Mouse (Mus musculus) bone marrow, adult 2 months (tissue): ENCODE measurements at regions not wholly inside any gene's neighbourhood (a gene's known extent, or its start where the extent isn't known, plus 50 kb on each side); places are given as distances from the start of the nearest gene placed in this dataset.

Experiments
- H3K27ac ChIP-seq: fragments of 200-500 bp; 2 replicates; pipeline ENCODE4 v1.5.1; 2012; ENCODE audit warnings: low read depth, mild to moderate bottlenecking, control low read depth, inconsistent platforms, low read length; ENCODE audit not compliant: control insufficient read depth, poor library complexity, insufficient read depth
- H3K4me1 ChIP-seq: fragments of 200-500 bp; 2 replicates; pipeline ENCODE4 v1.6.1; 2011; ENCODE audit warnings: low read length; ENCODE audit not compliant: control insufficient read depth, insufficient read depth
- H3K4me3 ChIP-seq: fragments of 200-500 bp; replicated peaks from 2 replicates; pipeline ENCODE3; 2011; ENCODE audit warnings: mild to moderate bottlenecking, low read depth, low read length, control low read depth; ENCODE audit not compliant: control insufficient read depth
- CTCF ChIP-seq: fragments of 200-500 bp; IDR thresholded peaks from 2 replicates; pipeline ENCODE4 v1.5.1; 2011; ENCODE audit warnings: low read length, control low read depth; ENCODE audit not compliant: control insufficient read depth, insufficient read depth
- POLR2A ChIP-seq: fragments of 200-500 bp; IDR thresholded peaks from 2 replicates; pipeline ENCODE4 v1.6.1; 2011; ENCODE audit warnings: low read depth, mild to moderate bottlenecking, control low read depth, low read length, borderline replicate concordance; ENCODE audit not compliant: control insufficient read depth
- WGBS: fragments of 180-500 bp; shearing (Covaris S2); methylation state at CpG from one replicate; pipeline ENCODE4 v1.1.7; 2018; 5-methylcytosine and 5-hydroxymethylcytosine counted together

- TF ChIP-seq CTCF = no peak
- no peak for TF ChIP-seq POLR2A
- H3K4me1 ChIP-seq = no peaks in the 10 kb centered on the region
- H3K4me3 ChIP-seq = no peak overlapping the region
- WGBS = 15% methylated on average over 5 of the region's 5 CpGs
- no peak overlapping the region for H3K27ac ChIP-seq
These were observed 237.0 kb upstream of the Rgma start for GRCm38 (mm10) chr7:73138269-73138668.

GRCm38 (mm10) chr7:73138861-73139493 lies 236.3 kb upstream of the Rgma start:
- TF ChIP-seq POLR2A (no peak), CTCF (no peak)
- no peak overlapping the region for H3K4me3 ChIP-seq
- WGBS = 14% methylated on average over 8 of the region's 8 CpGs

DNA sequence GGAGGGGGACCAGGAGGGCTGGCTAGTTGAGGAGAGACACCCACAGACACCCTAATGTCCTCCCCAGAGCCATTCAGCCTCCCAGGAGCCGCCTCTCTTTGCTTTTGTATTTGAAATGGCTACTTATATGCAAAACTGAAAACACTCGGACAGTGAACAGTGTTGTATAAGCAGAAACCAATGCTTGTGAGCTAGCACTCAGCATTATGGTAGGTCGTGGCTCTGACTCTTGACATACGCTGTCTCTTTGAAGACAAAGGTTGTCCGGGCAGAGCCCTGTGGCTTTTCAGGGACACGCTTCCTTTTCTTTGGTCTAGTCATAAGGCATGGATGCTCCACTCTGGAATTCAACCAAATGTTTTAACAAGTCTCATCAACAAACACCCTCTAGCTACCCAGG lies 235.4 kb upstream of the Rgma start:
- WGBS = 37% methylated on average over 6 of the region's 6 CpGs
- TF ChIP-seq CTCF = no peak
- no peak for TF ChIP-seq POLR2A

More at GRCm38 (mm10) chr7:73138861-73139493, 236.3 kb upstream of the Rgma start:
- Histone ChIP-seq H3K27ac (no peak overlapping the region), H3K4me1 (no peaks in the 10 kb centered on the region)

DNA sequence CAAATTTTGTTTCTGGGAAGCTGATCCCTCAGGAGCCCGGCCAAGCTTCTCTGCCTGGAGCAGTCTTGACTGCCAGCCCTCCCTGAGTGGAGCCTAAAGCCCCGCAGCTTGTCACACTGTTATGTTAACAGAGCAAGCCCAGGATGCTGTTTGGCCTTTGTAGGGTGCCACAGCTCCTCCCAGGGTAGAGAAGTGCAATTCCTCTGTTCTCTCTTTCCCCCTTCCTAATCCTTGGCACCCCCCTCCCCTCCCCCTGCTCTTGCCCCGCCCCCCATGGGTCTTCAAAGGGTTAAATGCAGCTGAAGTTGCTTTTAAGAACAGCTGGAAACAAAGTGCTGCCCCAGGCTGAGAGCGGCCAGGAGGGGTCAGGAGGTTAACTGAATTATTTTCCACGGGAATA lies 234.1 kb upstream of the Rgma start:
- WGBS = 18% methylated on average over 5 of the region's 5 CpGs
- H3K4me1 ChIP-seq = no peaks in the 10 kb centered on the region
- TF ChIP-seq POLR2A (no peak), CTCF (no peak)
- H3K4me3 ChIP-seq = no peak overlapping the region
- H3K27ac ChIP-seq = no peak overlapping the region

More for the DNA sequence above, 235.4 kb upstream of the Rgma start:
- no peaks in the 10 kb centered on the region for H3K4me1 ChIP-seq
- H3K27ac ChIP-seq = no peak overlapping the region; the same call in 1 of the 2 replicates
- H3K4me3 ChIP-seq = no peak overlapping the region

- 78% methylated on average over 11 of the region's 11 CpGs for WGBS
- H3K27ac ChIP-seq = no peak overlapping the region
- no peak overlapping the region for H3K4me3 ChIP-seq
- TF ChIP-seq CTCF (no peak), POLR2A (no peak)
- no peaks in the 10 kb centered on the region for H3K4me1 ChIP-seq
These were observed 231.4 kb upstream of the Rgma start for GRCm38 (mm10) chr7:73143902-73144301.

DNA sequence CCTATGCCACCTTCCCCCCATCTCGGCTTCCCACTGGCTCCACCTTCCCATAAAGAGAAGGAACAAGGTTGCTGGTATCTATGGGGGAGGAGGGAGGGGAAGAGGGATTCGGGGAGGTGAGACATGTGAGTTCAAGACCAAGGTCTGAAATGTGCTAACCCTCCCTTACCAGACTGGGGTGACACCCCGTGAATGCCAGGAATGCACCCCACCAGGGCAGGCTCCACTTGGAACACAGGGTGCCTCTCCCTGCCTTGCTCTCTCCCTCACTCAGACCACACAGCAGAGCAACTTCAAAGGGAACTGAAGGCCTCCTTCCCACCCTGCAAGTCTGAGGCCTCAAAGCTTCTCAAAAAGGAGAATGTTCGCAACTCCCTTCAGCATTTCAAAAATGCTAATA lies 230.5 kb upstream of the Rgma start:
- Histone ChIP-seq H3K4me3 (no peak overlapping the region), H3K4me1 (no peaks in the 10 kb centered on the region), H3K27ac (no peak overlapping the region)
- 37% methylated on average over 4 of the region's 4 CpGs for WGBS
- no peak for TF ChIP-seq CTCF
- TF ChIP-seq POLR2A = no peak

DNA sequence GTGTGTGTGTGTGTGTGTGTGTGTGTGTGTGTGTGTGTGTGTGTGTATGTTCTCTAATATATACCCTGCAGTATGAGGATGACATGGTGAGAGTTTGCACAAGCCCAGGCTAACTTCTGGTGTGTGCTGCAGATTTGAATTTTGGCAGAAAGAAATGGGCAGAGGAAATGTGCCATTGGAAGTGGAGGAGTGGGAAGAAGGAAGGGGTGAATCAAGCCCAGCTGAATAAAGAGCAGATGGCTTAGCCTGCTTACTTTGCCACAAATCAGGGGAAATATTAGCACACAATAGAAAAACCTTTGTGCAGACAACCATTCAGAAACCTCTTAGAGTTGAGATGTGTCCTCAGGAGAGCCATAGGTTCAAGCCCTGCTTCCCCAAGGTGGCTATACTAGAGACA lies 228.1 kb upstream of the Rgma start:
- TF ChIP-seq CTCF (no peak), POLR2A (no peak)
- Histone ChIP-seq H3K4me1 (no peaks in the 10 kb centered on the region), H3K27ac (no peak overlapping the region), H3K4me3 (no peak overlapping the region)

GRCm38 (mm10) chr7:73150436-73150835 lies 224.9 kb upstream of the Rgma start:
- H3K4me1 ChIP-seq = no peaks in the 10 kb centered on the region
- TF ChIP-seq POLR2A (no peak), CTCF (no peak)
- 73% methylated on average over 7 of the region's 7 CpGs for WGBS
- H3K4me3 ChIP-seq = no peak overlapping the region
- H3K27ac ChIP-seq = no peak overlapping the region

DNA sequence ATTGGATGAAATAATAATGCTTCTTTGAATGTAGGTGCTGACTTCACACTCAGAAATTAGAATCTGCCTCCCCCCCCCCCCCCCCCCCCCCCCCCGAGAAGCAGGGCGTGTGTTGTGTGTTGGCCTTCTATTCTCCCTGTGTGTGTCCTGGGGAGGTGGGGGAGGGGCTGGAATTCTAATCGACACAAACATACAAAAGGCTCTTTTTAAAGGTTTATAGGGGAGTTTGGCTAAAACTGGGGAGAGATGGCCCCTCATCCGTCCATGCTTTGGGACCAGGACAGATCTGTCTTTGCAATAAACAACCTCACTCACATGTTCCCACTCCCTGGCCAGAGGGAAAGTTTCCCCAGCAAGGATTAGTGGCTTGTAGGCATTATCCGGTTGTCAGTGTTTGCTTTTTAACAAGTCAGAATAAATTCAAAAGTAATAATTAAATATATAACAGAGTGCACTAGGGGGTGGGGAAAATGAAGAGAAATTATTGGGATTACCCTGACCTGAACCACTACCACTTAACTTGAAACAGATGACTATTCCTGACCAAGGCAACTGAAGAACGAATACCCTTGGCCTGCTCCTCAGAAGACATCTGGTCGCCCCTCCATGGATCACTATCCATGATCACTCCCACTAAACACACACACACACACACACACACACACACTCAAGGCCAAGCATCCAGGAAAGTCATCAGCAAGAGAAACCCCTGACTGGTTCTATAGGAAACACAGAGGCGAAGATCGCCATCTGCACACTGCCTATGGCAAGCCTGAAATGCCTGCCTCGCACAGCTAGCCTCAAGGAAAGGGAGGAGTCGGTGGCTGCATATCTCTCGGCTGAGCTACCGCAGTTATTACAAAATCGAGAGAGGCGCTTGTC lies 223.5 kb upstream of the Rgma start:
- TF ChIP-seq CTCF (no peak), POLR2A (no peak)
- Histone ChIP-seq H3K27ac (no peak overlapping the region), H3K4me1 (no peaks in the 10 kb centered on the region), H3K4me3 (no peak overlapping the region)
- WGBS = 70% methylated on average over 14 of the region's 15 CpGs
